Mouse (Mus musculus) forebrain, embryonic 11.5 days (tissue): Measurements from ENCODE around the gene Anxa4. TPM values are rescaled to one million over a fixed set of nuclear protein-coding genes. Genes with fewer than 3 reads are reported as not detected.

Source experiments
- ATAC-seq: fragments of 200-750 bp; cut with Nextera tagmentation; replicated peaks from 2 replicates; pipeline ENCODE4 v1.8.0; 2017; ENCODE audit warnings: moderate TSS enrichment; ENCODE audit not compliant: low FRiP score
- DNase-seq: peaks from one replicate; pipeline ENCODE4 v3.0.0-alpha.2; 2017; ENCODE audit warnings: low spot score
- H3K27ac ChIP-seq: fragments of 300-500 bp; sonication (generic); 2 replicates; pipeline ENCODE4 v1.5.1; 2014; ENCODE audit warnings: low read depth, low read length
- H3K27me3 ChIP-seq: fragments of 300-500 bp; sonication (generic); 2 replicates; pipeline ENCODE4 v1.6.1; 2014; ENCODE audit warnings: mild to moderate bottlenecking, low read length, mixed read lengths; ENCODE audit not compliant: control insufficient read depth, insufficient read depth
- H3K36me3 ChIP-seq: fragments of 300-500 bp; sonication (generic); 2 replicates; pipeline ENCODE4 v1.6.1; 2014; ENCODE audit warnings: mild to moderate bottlenecking, low read length, moderate library complexity, mixed read lengths; ENCODE audit not compliant: control insufficient read depth, insufficient read depth
- H3K4me1 ChIP-seq: fragments of 300-500 bp; sonication (generic); replicated peaks from 2 replicates; pipeline ENCODE4 v1.6.1; 2014; ENCODE audit warnings: low read length, mixed read lengths; ENCODE audit not compliant: control insufficient read depth, insufficient read depth
- H3K4me2 ChIP-seq: fragments of 300-500 bp; sonication (generic); 2 replicates; pipeline ENCODE4 v1.6.1; 2014; ENCODE audit warnings: low read depth, mild to moderate bottlenecking, low read length, moderate library complexity, mixed read lengths; ENCODE audit not compliant: severe bottlenecking
- H3K4me3 ChIP-seq: fragments of 300-500 bp; sonication (generic); 2 replicates; pipeline ENCODE4 v1.5.1; 2014; ENCODE audit warnings: low read depth, low read length
- H3K9ac ChIP-seq: fragments of 300-500 bp; sonication (generic); 2 replicates; pipeline ENCODE4 v1.6.1; 2014; ENCODE audit warnings: low read length
- H3K9me3 ChIP-seq: fragments of 300-500 bp; sonication (generic); 2 replicates; pipeline ENCODE4 v1.6.1; 2016; ENCODE audit warnings: low read length, mixed read lengths; ENCODE audit not compliant: control insufficient read depth
- WGBS: fragments of 180-500 bp; shearing (Covaris S2); extraction: QIAGEN DNeasy Blood & Tissue Kit; methylation state at CpG from one replicate; pipeline ENCODE4 v1.1.7; 2014; 5-methylcytosine and 5-hydroxymethylcytosine counted together
- polyA plus RNA-seq: library from polyadenylated mRNA; unstranded; fragments of >200 nt; fragmentation: Nextera tagmentation; extraction: Ambion mirVana; gene quantifications from 2 replicates; pipeline ENCODE4 v1.2.1, GENCODE M21; 2014

Gene Anxa4
- polyA plus RNA-seq, 1 experiment from 2014 or later, result 5.7 TPM

DNA sequence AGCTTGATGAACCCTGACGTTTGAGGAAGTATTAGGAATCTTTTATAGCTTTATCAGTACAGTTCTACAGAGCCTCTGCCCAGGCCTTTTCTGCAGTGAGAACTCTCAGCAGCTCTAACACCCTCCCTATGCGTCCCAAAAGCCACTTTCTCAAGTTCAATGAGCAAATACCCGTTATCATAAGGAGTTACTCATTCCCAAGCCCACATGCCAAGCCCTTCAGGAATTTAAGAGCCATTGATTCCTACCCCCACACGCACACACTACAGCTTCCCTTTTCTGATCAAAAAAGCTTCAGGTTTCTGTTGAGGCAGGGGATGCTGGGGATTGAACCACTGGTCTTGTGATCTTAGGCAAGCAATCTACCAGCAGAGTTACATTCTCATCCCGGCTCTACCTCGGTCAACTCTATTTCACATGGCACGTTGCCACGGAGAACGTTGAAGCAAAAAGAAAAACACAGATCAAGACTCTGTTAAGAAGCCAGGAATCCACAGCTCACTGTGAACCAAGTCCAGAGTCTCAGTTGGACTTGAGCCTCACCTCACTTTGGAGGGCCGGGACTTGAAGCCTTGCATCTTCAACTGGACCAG is 2.9 kb downstream of the Anxa4 start:
- no peaks in the 10 kb centered on the region for H3K9me3 ChIP-seq
- H3K4me3 ChIP-seq, result no peak overlapping the region
- H3K36me3 ChIP-seq, result no peaks in the 10 kb centered on the region
- 87% methylated on average over 10 of the region's 10 CpGs for WGBS
- H3K4me1 ChIP-seq, result peaks cover 2% of the 10 kb centered on the region; the same call in 1 of the 2 replicates
- no peak overlapping the region for H3K4me2 ChIP-seq
- H3K27ac ChIP-seq, result no peak overlapping the region
- DNase-seq (no peak), ATAC-seq (no peak)
- no peak overlapping the region for H3K9ac ChIP-seq
- peaks cover 19% of the 10 kb centered on the region for H3K27me3 ChIP-seq

DNA sequence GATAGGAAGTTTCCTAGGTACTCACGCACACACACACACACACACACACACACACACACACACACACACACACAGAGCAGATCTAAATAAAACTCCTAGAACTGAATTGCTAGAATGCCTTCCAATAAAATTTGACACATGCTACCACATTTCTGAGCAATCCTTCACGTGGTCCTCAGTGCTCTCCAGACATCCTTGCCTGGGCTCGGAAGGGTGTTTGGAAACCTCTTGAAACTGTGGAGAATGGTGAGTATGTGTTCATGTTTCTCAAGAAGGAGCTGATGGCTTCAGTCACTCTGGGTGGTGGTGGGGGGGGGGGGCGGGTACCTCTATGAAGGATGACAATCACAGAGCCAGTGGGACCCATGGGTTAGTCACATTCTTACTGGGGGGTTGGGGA is 5.1 kb downstream of the Anxa4 start:
- H3K9me3 ChIP-seq, result no peaks in the 10 kb centered on the region
- peaks cover 17% of the 10 kb centered on the region for H3K27me3 ChIP-seq
- ATAC-seq (no peak), DNase-seq (no peak)
- WGBS, result 85% methylated on average over 4 of the region's 4 CpGs
- no peak overlapping the region for H3K4me3 ChIP-seq
- no peaks in the 10 kb centered on the region for H3K4me1 ChIP-seq
- no peak overlapping the region for H3K27ac ChIP-seq
- H3K9ac ChIP-seq, result no peak overlapping the region
- no peak overlapping the region for H3K4me2 ChIP-seq
- H3K36me3 ChIP-seq, result no peaks in the 10 kb centered on the region

DNA sequence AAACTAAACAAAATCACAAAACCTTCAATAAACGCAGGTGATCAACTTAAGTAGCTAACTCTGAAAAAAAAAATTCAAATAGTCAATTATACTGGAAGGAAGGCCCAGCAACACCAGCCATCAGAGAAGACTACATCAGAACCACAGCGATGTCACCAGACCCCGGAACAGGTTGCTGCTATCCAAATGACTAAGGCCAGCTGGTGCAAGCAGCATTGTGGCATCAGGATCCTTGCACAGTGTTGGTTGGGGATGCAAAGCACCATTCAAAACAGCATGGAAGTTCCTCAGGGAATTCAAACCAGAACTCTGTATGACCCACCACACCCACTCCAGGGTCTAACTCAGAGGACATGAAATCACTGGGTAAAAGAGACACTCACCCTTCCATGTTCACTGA is 6.8 kb downstream of the Anxa4 start:
- 96% methylated on average over 3 of the region's 3 CpGs for WGBS
- Histone ChIP-seq H3K4me1 (no peaks in the 10 kb centered on the region), H3K4me3 (no peak overlapping the region), H3K4me2 (no peak overlapping the region), H3K27me3 (peaks cover 2% of the 10 kb centered on the region), H3K9me3 (no peaks in the 10 kb centered on the region), H3K36me3 (no peaks in the 10 kb centered on the region), H3K27ac (no peak overlapping the region), H3K9ac (no peak overlapping the region)
- no peak for ATAC-seq
- no peak for DNase-seq

DNA sequence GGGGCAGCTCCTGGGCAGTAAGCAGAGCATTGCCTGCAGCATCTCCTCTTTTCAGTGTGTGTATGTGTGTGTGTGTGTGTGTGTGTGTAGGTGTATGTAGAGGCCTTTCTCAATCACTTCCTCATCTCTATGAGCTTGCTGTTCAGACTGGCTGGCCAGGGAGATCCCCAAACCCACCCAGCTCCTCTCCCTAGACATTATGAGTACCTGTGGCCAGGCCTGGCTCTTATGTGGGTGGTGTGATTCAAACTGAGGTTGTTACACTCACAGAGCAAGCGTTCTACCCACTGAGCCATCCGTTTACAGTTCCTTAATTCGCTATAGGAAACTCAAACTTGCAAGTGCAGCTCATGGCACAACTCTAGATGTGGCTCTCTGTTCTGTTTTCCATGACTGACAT is 8.6 kb downstream of the Anxa4 start:
- H3K4me2 ChIP-seq, result no peak overlapping the region
- no peaks in the 10 kb centered on the region for H3K36me3 ChIP-seq
- H3K9me3 ChIP-seq, result no peaks in the 10 kb centered on the region
- no peak overlapping the region for H3K4me3 ChIP-seq
- DNase-seq (no peak), ATAC-seq (no peak)
- no peaks in the 10 kb centered on the region for H3K27me3 ChIP-seq
- no peaks in the 10 kb centered on the region for H3K4me1 ChIP-seq
- WGBS, result 81% methylated on average over 3 of the region's 3 CpGs
- no peak overlapping the region for H3K27ac ChIP-seq
- H3K9ac ChIP-seq, result no peak overlapping the region

DNA sequence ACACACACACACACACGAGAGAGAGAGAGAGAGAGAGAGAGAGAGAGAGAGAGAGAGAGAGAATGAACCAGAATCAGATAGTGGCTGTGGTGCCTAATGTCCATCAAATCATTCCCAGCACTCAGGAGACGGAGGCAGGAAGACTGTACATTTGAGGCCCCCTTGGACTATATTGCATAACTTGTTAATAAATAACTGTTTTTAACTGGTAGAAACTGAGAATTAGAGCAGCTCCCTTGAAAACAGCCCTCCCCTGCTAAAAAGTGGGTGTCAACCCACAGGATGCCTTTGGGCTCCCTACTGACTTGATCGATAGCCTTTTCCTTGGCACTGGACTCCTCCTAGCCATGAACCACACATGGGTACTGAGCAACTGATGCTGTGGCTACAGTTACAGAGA is 11.0 kb downstream of the Anxa4 start:
- ATAC-seq, result no peak
- Histone ChIP-seq H3K27me3 (no peaks in the 10 kb centered on the region), H3K36me3 (no peaks in the 10 kb centered on the region), H3K4me1 (no peaks in the 10 kb centered on the region), H3K4me3 (no peak overlapping the region), H3K9me3 (no peaks in the 10 kb centered on the region), H3K27ac (no peak overlapping the region), H3K4me2 (no peak overlapping the region), H3K9ac (no peak overlapping the region)
- 94% methylated on average over 2 of the region's 3 CpGs for WGBS
- no peak for DNase-seq

DNA sequence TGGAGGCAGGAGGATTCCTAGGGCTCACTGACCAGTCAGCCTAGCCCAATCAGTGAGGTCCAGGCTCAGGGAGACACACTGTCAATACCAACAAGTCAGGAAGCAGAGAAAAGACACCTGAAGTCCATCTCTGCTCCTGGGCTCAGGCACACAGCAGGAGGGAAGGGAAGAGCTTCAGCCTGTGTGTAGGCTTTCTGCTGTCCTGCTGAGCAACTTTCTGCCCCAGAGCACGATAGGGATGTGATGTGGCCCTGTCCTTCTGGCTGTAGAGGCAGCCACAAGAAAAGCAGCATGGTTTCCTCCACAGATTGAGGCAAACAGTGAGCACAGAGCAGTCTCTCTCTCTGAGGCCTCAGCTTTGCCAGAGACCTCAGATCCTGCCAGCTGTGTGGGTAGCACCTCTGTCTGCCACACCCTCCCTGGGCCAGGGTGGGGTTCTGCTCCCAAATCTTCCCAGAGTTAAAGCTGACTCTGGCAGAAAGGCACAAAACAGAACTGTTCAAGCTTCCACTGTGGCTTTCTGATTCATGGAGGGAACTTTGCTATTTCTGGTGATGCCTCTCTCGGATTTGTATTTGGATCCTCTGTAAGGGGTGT is 11.9 kb downstream of the Anxa4 start:
- Histone ChIP-seq H3K9me3 (no peaks in the 10 kb centered on the region), H3K4me2 (no peak overlapping the region), H3K4me1 (no peaks in the 10 kb centered on the region), H3K27ac (no peak overlapping the region), H3K36me3 (no peaks in the 10 kb centered on the region), H3K4me3 (no peak overlapping the region), H3K9ac (no peak overlapping the region), H3K27me3 (no peaks in the 10 kb centered on the region)
- no peak for ATAC-seq
- DNase-seq, result no peak
- WGBS, result 39% methylated on average over 2 of the region's 2 CpGs

DNA sequence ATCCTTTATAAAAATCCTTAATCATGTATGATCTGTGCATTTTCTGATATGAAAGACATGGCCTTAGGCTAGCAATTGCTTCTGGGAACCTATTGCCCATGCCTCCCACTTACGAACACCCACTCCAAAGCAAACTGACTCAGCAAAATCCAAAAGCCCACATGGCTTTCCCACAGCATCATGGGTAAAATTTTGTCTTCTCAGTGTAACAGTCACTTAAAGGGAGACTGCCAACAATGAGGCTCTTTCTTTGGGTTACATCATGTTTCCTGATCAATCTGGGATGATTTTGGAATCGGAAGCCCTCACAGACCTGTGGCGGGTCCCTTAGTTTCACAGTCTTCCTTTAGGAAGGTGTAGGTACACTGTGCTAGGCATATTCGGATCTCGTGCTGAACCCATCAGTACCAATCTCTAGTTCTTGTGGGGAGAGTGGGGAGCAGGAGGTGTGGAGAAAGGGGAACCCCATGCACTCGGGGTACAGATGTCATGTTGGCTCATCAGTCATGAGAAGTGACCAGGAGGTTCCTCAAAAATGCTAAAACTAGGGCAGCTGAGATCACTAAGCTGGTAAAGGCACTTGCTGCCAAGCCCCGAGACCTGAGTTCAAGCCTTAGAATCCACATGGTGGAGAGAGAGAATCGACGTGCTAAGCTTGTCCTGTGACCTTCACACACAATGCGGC is 14.3 kb downstream of the Anxa4 start:
- H3K9me3 ChIP-seq, result no peaks in the 10 kb centered on the region
- no peak for DNase-seq
- H3K4me3 ChIP-seq, result no peak overlapping the region
- no peaks in the 10 kb centered on the region for H3K27me3 ChIP-seq
- no peaks in the 10 kb centered on the region for H3K4me1 ChIP-seq
- no peak overlapping the region for H3K4me2 ChIP-seq
- H3K36me3 ChIP-seq, result no peaks in the 10 kb centered on the region
- WGBS, result 91% methylated on average over 10 of the region's 10 CpGs
- no peak for ATAC-seq
- no peak overlapping the region for H3K9ac ChIP-seq
- no peak overlapping the region for H3K27ac ChIP-seq

DNA sequence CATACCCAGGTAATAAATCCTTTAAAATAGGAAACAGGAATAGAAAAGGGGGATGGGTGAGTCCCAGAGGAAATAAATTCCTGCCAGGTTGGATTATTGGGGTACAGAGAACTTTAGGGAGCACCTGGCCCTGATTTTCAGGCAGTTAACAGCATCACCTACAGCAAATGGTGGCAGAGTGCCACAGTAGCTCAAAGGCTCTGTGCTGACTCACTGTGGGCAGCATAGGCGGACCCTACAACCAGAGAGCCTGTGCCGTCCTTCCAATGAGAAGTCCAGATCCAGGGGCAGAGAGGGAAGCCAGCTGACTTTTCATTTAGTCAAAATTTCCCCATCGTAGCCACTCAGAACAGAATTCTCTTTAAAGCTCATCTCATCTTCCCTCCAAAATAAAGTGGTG is 16.2 kb downstream of the Anxa4 start:
- H3K9ac ChIP-seq, result no peak overlapping the region
- no peak for ATAC-seq
- H3K4me2 ChIP-seq, result no peak overlapping the region
- H3K9me3 ChIP-seq, result no peaks in the 10 kb centered on the region
- WGBS, result 72% methylated on average over 3 of the region's 3 CpGs
- no peak overlapping the region for H3K27ac ChIP-seq
- H3K4me1 ChIP-seq, result no peaks in the 10 kb centered on the region
- H3K36me3 ChIP-seq, result no peaks in the 10 kb centered on the region
- no peak overlapping the region for H3K4me3 ChIP-seq
- no peaks in the 10 kb centered on the region for H3K27me3 ChIP-seq
- DNase-seq, result no peak

DNA sequence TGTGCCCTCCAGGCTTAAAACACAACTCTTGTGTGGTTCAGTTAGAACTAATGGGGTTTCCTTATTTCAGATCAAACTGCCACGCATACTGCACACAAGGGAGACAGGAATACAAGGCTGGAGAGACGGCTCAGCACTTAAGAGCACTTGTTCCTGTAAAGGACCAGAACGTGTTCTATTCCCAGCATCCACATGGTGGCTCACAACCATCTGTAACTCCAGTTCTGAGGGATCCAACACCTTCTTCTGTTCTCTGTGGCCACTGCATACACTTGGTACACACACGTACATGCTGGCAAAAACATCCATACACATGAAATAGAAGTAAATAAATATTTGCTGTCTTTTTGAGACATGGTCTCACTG is 16.7 kb downstream of the Anxa4 start:
- DNase-seq (no peak), ATAC-seq (no peak)
- Histone ChIP-seq H3K4me1 (no peaks in the 10 kb centered on the region), H3K27me3 (no peaks in the 10 kb centered on the region), H3K9me3 (no peaks in the 10 kb centered on the region), H3K36me3 (no peaks in the 10 kb centered on the region), H3K4me3 (no peak overlapping the region), H3K27ac (no peak overlapping the region), H3K9ac (no peak overlapping the region), H3K4me2 (no peak overlapping the region)
- WGBS, result 66% methylated on average over 4 of the region's 4 CpGs
